Mouse (Mus musculus): Measurements from ENCODE around the gene Parp12. TPM values are rescaled to one million over a fixed set of nuclear protein-coding genes. Genes with fewer than 3 reads are reported as not detected.

The Parp12 gene
- 10 to 100 TPM in 1 of 2 experiments, 1 to 10 TPM in 1; 3.3 to 24.6 TPM for polyA plus RNA-seq (2012; fragmentation: generic; extraction: Trizol)

DNA sequence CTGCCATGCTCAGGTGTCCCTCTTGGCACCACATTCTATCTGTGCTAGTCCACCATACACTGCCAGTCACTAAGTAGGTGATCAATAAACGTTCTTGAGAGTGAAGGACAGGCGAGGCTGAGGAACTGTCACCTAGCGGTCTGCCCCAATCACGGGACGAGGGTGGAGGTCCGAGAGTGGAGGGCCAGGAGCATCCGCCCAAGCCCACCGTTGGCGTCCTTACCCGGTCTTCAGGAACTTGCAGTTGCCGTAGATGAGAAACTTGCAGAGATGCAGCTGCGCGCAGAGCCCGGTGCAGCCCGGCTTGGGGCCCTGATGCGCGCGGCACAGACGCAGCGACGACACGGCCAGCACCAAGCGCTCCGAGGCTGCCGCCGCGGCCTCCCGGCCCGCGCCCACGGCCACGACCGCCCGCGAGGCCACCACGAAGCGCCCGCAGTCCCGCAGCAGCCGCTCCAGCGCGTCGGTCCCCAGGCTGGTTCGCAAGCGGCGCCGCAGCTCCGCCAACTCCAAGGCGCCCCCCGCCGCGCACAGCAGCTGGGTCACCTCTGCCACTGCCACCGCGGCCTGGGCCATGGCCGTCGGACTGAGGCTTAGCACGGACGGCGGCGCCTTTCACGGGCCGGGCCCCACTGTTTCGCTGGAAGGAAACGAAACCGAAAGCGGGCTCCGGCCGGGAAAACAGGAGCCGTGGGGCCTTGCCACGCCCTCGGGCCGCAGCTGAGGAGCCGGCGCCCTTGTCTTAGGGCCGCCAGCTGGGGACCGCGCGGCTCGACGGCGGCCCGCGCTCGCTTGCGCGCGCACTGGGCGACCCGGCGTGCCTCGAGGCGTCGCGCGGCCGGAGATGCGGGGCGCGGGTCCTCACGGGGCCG lies at the start of gene Parp12:
Parp12 (minus strand) TSS at position 766 of the 872 bp plus-strand sequence.

Other genes starting within 250 kb of the Parp12 start
- under 1 TPM; 0.12 to 0.19 TPM for gene Tbxas1, start 242.9 kb downstream of the Parp12 start, polyA plus RNA-seq (2012; fragmentation: generic; extraction: Trizol)
- 1 to 10 TPM; 3.2 to 4.8 TPM for gene Hipk2, start 242.2 kb downstream of the Parp12 start, polyA plus RNA-seq (2012; fragmentation: generic; extraction: Trizol)
- gene Kdm7a, start 88.4 kb upstream of the Parp12 start, polyA plus RNA-seq (2012; fragmentation: generic; extraction: Trizol), result under 1 TPM; 0.04 to 0.92 TPM